Mouse (Mus musculus): Measurements from ENCODE around the gene Tgfbrap1.

GRCm38 (mm10) chr1:43066573-43066972 is 31.9 kb downstream of the Tgfbrap1 start:
- TF ChIP-seq CTCF (IDR thresholded peaks at IDR 0.05; ENCODE audit: insufficient read depth, low read length), result no peak
- no peak for TF ChIP-seq POLR2A (IDR thresholded peaks at IDR 0.05; ENCODE audit: borderline replicate concordance, extremely low read depth, low read depth, low read length)

All from lung, adult 2 months (tissue).